Mouse (Mus musculus): ENCODE results near the gene Tob1. TPM values are rescaled to one million over a fixed set of nuclear protein-coding genes. Genes with fewer than 3 reads are reported as not detected.

The Tob1 gene
- polyA plus RNA-seq, 1 experiment: 20.0 TPM

- Histone ChIP-seq H3K9ac (ENCODE audit: low read depth, poor library complexity, severe bottlenecking) (no peak overlapping the region), H3K36me3 (ENCODE audit: control insufficient read depth, insufficient read depth, low read length, poor library complexity, severe bottlenecking) (no peaks in the 10 kb centered on the region), H3K4me3 (ENCODE audit: low read depth, low read length) (no peak overlapping the region), H3K4me1 (ENCODE audit: control insufficient read depth, insufficient read depth, low read length) (peaks cover 2% of the 10 kb centered on the region), H3K27ac (ENCODE audit: insufficient read depth, low read length) (no peak overlapping the region), H3K27me3 (ENCODE audit: control insufficient read depth, insufficient read depth, low read length, poor library complexity, severe bottlenecking) (no peaks in the 10 kb centered on the region), H3K9me3 (replicated peaks; ENCODE audit: control insufficient read depth, insufficient read depth, low read length, poor library complexity, severe bottlenecking) (no peaks in the 10 kb centered on the region)
- TF ChIP-seq POLR2A (IDR thresholded peaks at IDR 0.05; ENCODE audit: insufficient read depth, low read length) (no peak), CTCF (IDR thresholded peaks at IDR 0.05; ENCODE audit: low read depth, low read length) (no peak)
These were observed 33.2 kb upstream of the Tob1 start for GRCm38 (mm10) chr11:94177841-94178585.

GRCm38 (mm10) chr11:94179768-94180167 lies 31.5 kb upstream of the Tob1 start:
- H3K27me3 ChIP-seq (ENCODE audit: control insufficient read depth, insufficient read depth, low read length, poor library complexity, severe bottlenecking): no peaks in the 10 kb centered on the region
- H3K9ac ChIP-seq (ENCODE audit: low read depth, poor library complexity, severe bottlenecking): no peak overlapping the region
- H3K9me3 ChIP-seq (replicated peaks; ENCODE audit: control insufficient read depth, insufficient read depth, low read length, poor library complexity, severe bottlenecking): no peaks in the 10 kb centered on the region
- peaks cover 2% of the 10 kb centered on the region for H3K4me1 ChIP-seq (ENCODE audit: control insufficient read depth, insufficient read depth, low read length)
- no peak overlapping the region for H3K4me3 ChIP-seq (ENCODE audit: low read depth, low read length)
- peak overlapping the region; percentile 61; the same call in 1 of the 2 replicates for H3K27ac ChIP-seq (ENCODE audit: insufficient read depth, low read length)
- H3K36me3 ChIP-seq (ENCODE audit: control insufficient read depth, insufficient read depth, low read length, poor library complexity, severe bottlenecking): no peaks in the 10 kb centered on the region
- TF ChIP-seq POLR2A (IDR thresholded peaks at IDR 0.05; ENCODE audit: insufficient read depth, low read length) (no peak), EP300 (IDR thresholded peaks at IDR 0.05; ENCODE audit: insufficient read depth, low read depth, low read length) (no peak), CTCF (IDR thresholded peaks at IDR 0.05; ENCODE audit: low read depth, low read length) (no peak)

GRCm38 (mm10) chr11:94180194-94180593 lies 31.1 kb upstream of the Tob1 start:
- Histone ChIP-seq H3K4me1 (ENCODE audit: control insufficient read depth, insufficient read depth, low read length) (peaks cover 2% of the 10 kb centered on the region), H3K4me3 (ENCODE audit: low read depth, low read length) (no peak overlapping the region), H3K9me3 (replicated peaks; ENCODE audit: control insufficient read depth, insufficient read depth, low read length, poor library complexity, severe bottlenecking) (no peaks in the 10 kb centered on the region), H3K9ac (ENCODE audit: low read depth, poor library complexity, severe bottlenecking) (no peak overlapping the region), H3K27me3 (ENCODE audit: control insufficient read depth, insufficient read depth, low read length, poor library complexity, severe bottlenecking) (no peaks in the 10 kb centered on the region), H3K36me3 (ENCODE audit: control insufficient read depth, insufficient read depth, low read length, poor library complexity, severe bottlenecking) (no peaks in the 10 kb centered on the region), H3K27ac (ENCODE audit: insufficient read depth, low read length) (no peak overlapping the region)
- TF ChIP-seq EP300 (IDR thresholded peaks at IDR 0.05; ENCODE audit: insufficient read depth, low read depth, low read length): no peak
- no peak for TF ChIP-seq POLR2A (IDR thresholded peaks at IDR 0.05; ENCODE audit: insufficient read depth, low read length)
- TF ChIP-seq CTCF (IDR thresholded peaks at IDR 0.05; ENCODE audit: low read depth, low read length): no peak

- H3K27ac ChIP-seq (ENCODE audit: insufficient read depth, low read length): no peak overlapping the region
- H3K4me3 ChIP-seq (ENCODE audit: low read depth, low read length): no peak overlapping the region
- no peaks in the 10 kb centered on the region for H3K36me3 ChIP-seq (ENCODE audit: control insufficient read depth, insufficient read depth, low read length, poor library complexity, severe bottlenecking)
- no peak for TF ChIP-seq CTCF (IDR thresholded peaks at IDR 0.05; ENCODE audit: low read depth, low read length)
- no peak for TF ChIP-seq POLR2A (IDR thresholded peaks at IDR 0.05; ENCODE audit: insufficient read depth, low read length)
- no peak for TF ChIP-seq EP300 (IDR thresholded peaks at IDR 0.05; ENCODE audit: insufficient read depth, low read depth, low read length)
- no peaks in the 10 kb centered on the region for H3K9me3 ChIP-seq (replicated peaks; ENCODE audit: control insufficient read depth, insufficient read depth, low read length, poor library complexity, severe bottlenecking)
- no peak overlapping the region for H3K9ac ChIP-seq (ENCODE audit: low read depth, poor library complexity, severe bottlenecking)
- H3K27me3 ChIP-seq (ENCODE audit: control insufficient read depth, insufficient read depth, low read length, poor library complexity, severe bottlenecking): no peaks in the 10 kb centered on the region
- peaks cover 2% of the 10 kb centered on the region for H3K4me1 ChIP-seq (ENCODE audit: control insufficient read depth, insufficient read depth, low read length)
These were observed 29.6 kb upstream of the Tob1 start for GRCm38 (mm10) chr11:94181694-94182093.

GRCm38 (mm10) chr11:94182711-94183110 lies 28.5 kb upstream of the Tob1 start:
- no peaks in the 10 kb centered on the region for H3K9me3 ChIP-seq (replicated peaks; ENCODE audit: control insufficient read depth, insufficient read depth, low read length, poor library complexity, severe bottlenecking)
- no peak overlapping the region for H3K9ac ChIP-seq (ENCODE audit: low read depth, poor library complexity, severe bottlenecking)
- no peaks in the 10 kb centered on the region for H3K36me3 ChIP-seq (ENCODE audit: control insufficient read depth, insufficient read depth, low read length, poor library complexity, severe bottlenecking)
- H3K27ac ChIP-seq (ENCODE audit: insufficient read depth, low read length): no peak overlapping the region
- H3K27me3 ChIP-seq (ENCODE audit: control insufficient read depth, insufficient read depth, low read length, poor library complexity, severe bottlenecking): no peaks in the 10 kb centered on the region
- TF ChIP-seq POLR2A (IDR thresholded peaks at IDR 0.05; ENCODE audit: insufficient read depth, low read length) (no peak), EP300 (IDR thresholded peaks at IDR 0.05; ENCODE audit: insufficient read depth, low read depth, low read length) (no peak), CTCF (IDR thresholded peaks at IDR 0.05; ENCODE audit: low read depth, low read length) (no peak)
- H3K4me1 ChIP-seq (ENCODE audit: control insufficient read depth, insufficient read depth, low read length): peaks cover 2% of the 10 kb centered on the region
- no peak overlapping the region for H3K4me3 ChIP-seq (ENCODE audit: low read depth, low read length)

- H3K36me3 ChIP-seq (ENCODE audit: control insufficient read depth, insufficient read depth, low read length, poor library complexity, severe bottlenecking): no peaks in the 10 kb centered on the region
- TF ChIP-seq CTCF (IDR thresholded peaks at IDR 0.05; ENCODE audit: low read depth, low read length) (no peak), EP300 (IDR thresholded peaks at IDR 0.05; ENCODE audit: insufficient read depth, low read depth, low read length) (no peak), POLR2A (IDR thresholded peaks at IDR 0.05; ENCODE audit: insufficient read depth, low read length) (no peak)
- no peak overlapping the region for H3K27ac ChIP-seq (ENCODE audit: insufficient read depth, low read length)
- H3K9me3 ChIP-seq (replicated peaks; ENCODE audit: control insufficient read depth, insufficient read depth, low read length, poor library complexity, severe bottlenecking): no peaks in the 10 kb centered on the region
- peaks cover 2% of the 10 kb centered on the region for H3K4me1 ChIP-seq (ENCODE audit: control insufficient read depth, insufficient read depth, low read length)
- no peak overlapping the region for H3K4me3 ChIP-seq (ENCODE audit: low read depth, low read length)
- H3K9ac ChIP-seq (ENCODE audit: low read depth, poor library complexity, severe bottlenecking): no peak overlapping the region
- no peaks in the 10 kb centered on the region for H3K27me3 ChIP-seq (ENCODE audit: control insufficient read depth, insufficient read depth, low read length, poor library complexity, severe bottlenecking)
These were observed 28.1 kb upstream of the Tob1 start for GRCm38 (mm10) chr11:94183120-94183519.

Data from ES-Bruce4 (cell line).